Mouse (Mus musculus) neural tube, embryonic 11.5 days (tissue): ENCODE data around the gene Myo10. TPM values are rescaled to one million over a fixed set of nuclear protein-coding genes. Genes with fewer than 3 reads are reported as not detected.

Experiments used
- ATAC-seq: fragments of 200-750 bp; cut with Nextera tagmentation; 2 replicates; pipeline ENCODE4 v1.8.0; 2017; ENCODE audit warnings: moderate number of reproducible peaks, mild to moderate bottlenecking, moderate TSS enrichment, moderate library complexity; ENCODE audit not compliant: insufficient read depth, low FRiP score, low TSS enrichment
- DNase-seq: peaks from one replicate; pipeline ENCODE4 v3.0.0-alpha.2; 2015; ENCODE audit warnings: low spot score
- H3K27ac ChIP-seq: fragments of 300-500 bp; sonication (generic); 2 replicates; pipeline ENCODE4 v1.5.1; 2014; ENCODE audit warnings: low read depth, mild to moderate bottlenecking, low read length
- H3K27me3 ChIP-seq: fragments of 300-500 bp; sonication (generic); 2 replicates; pipeline ENCODE4 v1.6.1; 2014; ENCODE audit warnings: mild to moderate bottlenecking, low read length, mixed read lengths; ENCODE audit not compliant: control insufficient read depth, insufficient read depth
- H3K36me3 ChIP-seq: fragments of 300-500 bp; sonication (generic); 2 replicates; pipeline ENCODE4 v1.6.1; 2014; ENCODE audit warnings: mild to moderate bottlenecking, low read length, moderate library complexity, mixed read lengths; ENCODE audit not compliant: control insufficient read depth, insufficient read depth
- H3K4me1 ChIP-seq: fragments of 300-500 bp; sonication (generic); 2 replicates; pipeline ENCODE4 v1.6.1; 2014; ENCODE audit warnings: low read length, mixed read lengths; ENCODE audit not compliant: control insufficient read depth, insufficient read depth
- H3K4me2 ChIP-seq: fragments of 300-500 bp; sonication (generic); 2 replicates; pipeline ENCODE4 v1.6.1; 2014; ENCODE audit warnings: low read depth, mild to moderate bottlenecking, moderate library complexity
- H3K4me3 ChIP-seq: fragments of 300-500 bp; sonication (generic); 2 replicates; pipeline ENCODE4 v1.5.1; 2014; ENCODE audit warnings: low read depth, low read length
- H3K9ac ChIP-seq: fragments of 300-500 bp; sonication (generic); 2 replicates; pipeline ENCODE4 v1.6.1; 2014; ENCODE audit warnings: mild to moderate bottlenecking, low read length
- H3K9me3 ChIP-seq: fragments of 300-500 bp; sonication (generic); 2 replicates; pipeline ENCODE4 v1.6.1; 2016; ENCODE audit warnings: low read length; ENCODE audit not compliant: control insufficient read depth
- WGBS: fragments of 180-500 bp; shearing (Covaris S2); extraction: QIAGEN DNeasy Blood & Tissue Kit; methylation state at CpG from one replicate; pipeline ENCODE4 v1.1.7; 2014; 5-methylcytosine and 5-hydroxymethylcytosine counted together
- polyA plus RNA-seq: library from polyadenylated mRNA; unstranded; fragments of >200 nt; fragmentation: Nextera tagmentation; extraction: Ambion mirVana; gene quantifications from 2 replicates; pipeline ENCODE4 v1.2.1, GENCODE M21; 2014

Myo10 gene
- 40.5 and 41.4 TPM in 2 replicates for polyA plus RNA-seq

GRCm38 (mm10) chr15:25622200-25622866 lies at the start of gene Myo10:
Myo10 (plus strand) TSS chr15:25622525.
- H3K27ac ChIP-seq, result peak within 1 kb of the TSS; percentile 67
- peak within 1 kb of the TSS; percentile 69 for H3K4me3 ChIP-seq
- ATAC-seq (peak; percentile 96), DNase-seq (peak; percentile 100)
- H3K4me1 ChIP-seq, result peaks cover 5% of the 10 kb centered on the region; the same call in 1 of the 2 replicates
- H3K27me3 ChIP-seq, result no peaks in the 10 kb centered on the region
- H3K9me3 ChIP-seq, result no peaks in the 10 kb centered on the region
- peak within 1 kb of the TSS; percentile 84 for H3K9ac ChIP-seq
- H3K4me2 ChIP-seq, result peak within 1 kb of the TSS; percentile 96
- under 1% methylated on average over 50 of the region's 53 CpGs for WGBS
- H3K36me3 ChIP-seq, result no peaks in the 10 kb centered on the region

GRCm38 (mm10) chr15:25573113-25573512 lies 49.2 kb upstream of the Myo10 start:
- Histone ChIP-seq H3K4me2 (no peak overlapping the region), H3K4me3 (no peak overlapping the region), H3K27ac (no peak overlapping the region), H3K4me1 (no peaks in the 10 kb centered on the region), H3K36me3 (no peaks in the 10 kb centered on the region), H3K27me3 (no peaks in the 10 kb centered on the region), H3K9ac (no peak overlapping the region), H3K9me3 (no peaks in the 10 kb centered on the region)
- no peak for DNase-seq
- ATAC-seq, result no peak
- 78% methylated on average over 3 of the region's 3 CpGs for WGBS

- DNase-seq (no peak), ATAC-seq (no peak)
- H3K4me3 ChIP-seq, result no peak overlapping the region
- H3K36me3 ChIP-seq, result no peaks in the 10 kb centered on the region
- no peak overlapping the region for H3K9ac ChIP-seq
- H3K4me2 ChIP-seq, result no peak overlapping the region
- H3K9me3 ChIP-seq, result no peaks in the 10 kb centered on the region
- WGBS, result 90% methylated on average over 7 of the region's 7 CpGs
- no peaks in the 10 kb centered on the region for H3K27me3 ChIP-seq
- H3K27ac ChIP-seq, result no peak overlapping the region
- no peaks in the 10 kb centered on the region for H3K4me1 ChIP-seq
Measured at GRCm38 (mm10) chr15:25573876-25574601, 48.3 kb upstream of the Myo10 start.

- Histone ChIP-seq H3K9me3 (no peaks in the 10 kb centered on the region), H3K27me3 (no peaks in the 10 kb centered on the region), H3K4me1 (no peaks in the 10 kb centered on the region), H3K4me3 (no peak overlapping the region), H3K9ac (no peak overlapping the region), H3K4me2 (no peak overlapping the region), H3K27ac (no peak overlapping the region), H3K36me3 (no peaks in the 10 kb centered on the region)
- ATAC-seq (no peak), DNase-seq (no peak)
- 88% methylated on average over 8 of the region's 8 CpGs for WGBS
Measured at GRCm38 (mm10) chr15:25577327-25578051, 44.8 kb upstream of the Myo10 start.

- Histone ChIP-seq H3K4me1 (no peaks in the 10 kb centered on the region), H3K36me3 (no peaks in the 10 kb centered on the region), H3K27me3 (no peaks in the 10 kb centered on the region), H3K4me2 (no peak overlapping the region), H3K9ac (no peak overlapping the region), H3K4me3 (no peak overlapping the region), H3K9me3 (no peaks in the 10 kb centered on the region), H3K27ac (no peak overlapping the region)
- no peak for ATAC-seq
- WGBS, result 69% methylated on average over 4 of the region's 4 CpGs
- DNase-seq, result no peak
Measured at GRCm38 (mm10) chr15:25578369-25578768, 44.0 kb upstream of the Myo10 start.

- H3K4me1 ChIP-seq, result no peaks in the 10 kb centered on the region
- H3K27me3 ChIP-seq, result no peaks in the 10 kb centered on the region
- H3K4me3 ChIP-seq, result no peak overlapping the region
- WGBS, result 44% methylated on average over 6 of the region's 6 CpGs
- DNase-seq (no peak), ATAC-seq (no peak)
- H3K4me2 ChIP-seq, result no peak overlapping the region
- no peak overlapping the region for H3K27ac ChIP-seq
- H3K36me3 ChIP-seq, result no peaks in the 10 kb centered on the region
- no peak overlapping the region for H3K9ac ChIP-seq
- H3K9me3 ChIP-seq, result no peaks in the 10 kb centered on the region
Measured at GRCm38 (mm10) chr15:25580731-25581130, 41.6 kb upstream of the Myo10 start.

GRCm38 (mm10) chr15:25582055-25582454 lies 40.3 kb upstream of the Myo10 start:
- no peak overlapping the region for H3K27ac ChIP-seq
- H3K4me2 ChIP-seq, result no peak overlapping the region
- H3K36me3 ChIP-seq, result no peaks in the 10 kb centered on the region
- ATAC-seq (no peak), DNase-seq (no peak)
- 76% methylated on average over 6 of the region's 6 CpGs for WGBS
- no peak overlapping the region for H3K4me3 ChIP-seq
- no peak overlapping the region for H3K9ac ChIP-seq
- H3K27me3 ChIP-seq, result no peaks in the 10 kb centered on the region
- no peaks in the 10 kb centered on the region for H3K9me3 ChIP-seq
- no peaks in the 10 kb centered on the region for H3K4me1 ChIP-seq

- DNase-seq (no peak), ATAC-seq (no peak)
- no peak overlapping the region for H3K4me3 ChIP-seq
- no peak overlapping the region for H3K9ac ChIP-seq
- no peaks in the 10 kb centered on the region for H3K36me3 ChIP-seq
- no peaks in the 10 kb centered on the region for H3K4me1 ChIP-seq
- H3K27me3 ChIP-seq, result no peaks in the 10 kb centered on the region
- 91% methylated on average over 8 of the region's 8 CpGs for WGBS
- no peaks in the 10 kb centered on the region for H3K9me3 ChIP-seq
- H3K27ac ChIP-seq, result no peak overlapping the region
- no peak overlapping the region for H3K4me2 ChIP-seq
Measured at GRCm38 (mm10) chr15:25583361-25583760, 39.0 kb upstream of the Myo10 start.
